Mouse (Mus musculus) CH12.LX (cell line): ENCODE measurements at regions not wholly inside any gene's neighbourhood (a gene's known extent, or its start where the extent isn't known, plus 50 kb on each side); places are given as distances from the start of the nearest gene placed in this dataset.

ENCODE experiments used
- CTCF ChIP-seq, 2 experiments: IDR thresholded peaks in 1 of 2; conservative IDR thresholded peaks in 1 of 2; 2 replicates each; pipeline ENCODE4 v1.5.1; 2011 to 2012; ENCODE audit warnings: low read depth in 2 of 2, low read length in 2 of 2, improper control_type of control experiment in 1 of 2, inconsistent platforms in 1 of 2, mild to moderate bottlenecking in 1 of 2, moderate library complexity in 1 of 2
- TBP ChIP-seq: conservative IDR thresholded peaks from 2 replicates; pipeline ENCODE4 v1.6.1; 2011; ENCODE audit warnings: low read depth, low read length, improper control_type of control experiment
- ZC3H11A ChIP-seq: IDR thresholded peaks from 2 replicates; pipeline ENCODE4 v1.6.1; 2012; ENCODE audit warnings: low read depth, mild to moderate bottlenecking, inconsistent platforms, low read length, improper control_type of control experiment
- ZNF384 ChIP-seq: IDR thresholded peaks from 2 replicates; pipeline ENCODE4 v1.6.1; 2012; ENCODE audit warnings: low read depth, low read length, improper control_type of control experiment, inconsistent platforms

DNA sequence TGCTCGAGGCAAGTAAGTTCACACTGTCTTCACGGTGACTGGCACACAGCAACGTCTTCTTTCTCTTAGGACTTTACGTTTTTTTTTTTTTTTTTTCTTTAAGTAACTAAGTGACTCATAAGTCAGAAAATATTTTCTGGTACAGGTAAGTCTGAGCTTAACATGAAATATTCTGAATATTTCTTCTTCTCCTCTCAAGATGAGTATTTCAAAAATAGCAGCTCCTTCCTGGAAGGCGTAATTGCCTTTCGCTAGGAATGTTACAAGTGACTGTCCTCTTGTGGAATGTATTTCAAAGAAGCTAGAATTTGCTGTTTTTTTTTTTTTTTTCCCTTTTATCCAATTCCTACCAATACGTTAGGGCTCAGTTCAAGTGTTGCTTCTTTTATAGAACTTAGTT, 124.8 kb downstream of the Klf5 start:
- no peak for TF ChIP-seq TBP
- no peak for TF ChIP-seq CTCF (conservative IDR thresholded peaks at IDR 0.05 in 1 of 2, IDR thresholded peaks at IDR 0.05 in 1 of 2; ENCODE audit: low read depth in 2 of 2, low read length in 2 of 2)
- no peak for TF ChIP-seq ZC3H11A
- 0 out of 2 replicates have a peak, but pooled peaks have one; percentile 13 for TF ChIP-seq ZNF384
